Mouse (Mus musculus): ENCODE results near the gene Vav3. TPM values are rescaled to one million over a fixed set of nuclear protein-coding genes. Genes with fewer than 3 reads are reported as not detected.

The Vav3 gene
- total and polyA plus RNA-seq, 3 experiments, result 0.08 TPM; not detected in 2

DNA sequence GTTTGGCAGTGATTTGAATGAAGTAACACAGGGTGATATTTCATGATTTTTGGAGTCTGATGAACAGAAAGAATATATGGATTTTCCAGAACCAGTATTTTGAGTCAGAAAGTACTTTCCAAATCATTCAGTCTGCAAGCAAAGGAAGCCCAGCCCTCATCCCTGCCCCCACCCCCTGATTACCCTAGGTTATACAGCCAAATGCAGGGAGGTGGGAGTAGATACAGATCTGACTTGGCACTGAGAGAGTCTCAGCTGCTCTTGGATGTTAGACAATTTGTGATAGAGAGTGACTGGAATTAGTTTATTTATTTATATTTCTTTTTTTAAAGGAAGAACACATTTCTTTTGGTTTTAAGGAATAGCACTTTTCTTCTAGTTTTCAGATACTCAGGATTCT, 18.2 kb upstream of the Vav3 start:
- H3K4me3 ChIP-seq (replicated peaks in 1 of 3; ENCODE audit: low read depth in 2 of 3, low read length in 2 of 3, poor library complexity in 1 of 3), result no peak overlapping the region
- H3K36me3 ChIP-seq (replicated peaks in 1 of 2; ENCODE audit: control insufficient read depth in 1 of 2, insufficient read depth in 1 of 2, low read length in 1 of 2), result no peaks in the 10 kb centered on the region
- H3K4me2 ChIP-seq (ENCODE audit: insufficient read depth, low read depth, poor library complexity, severe bottlenecking), result no peak overlapping the region
- no peaks in the 10 kb centered on the region for H3K27me3 ChIP-seq (replicated peaks)
- no peak for TF ChIP-seq SIN3A (IDR thresholded peaks at IDR 0.05; ENCODE audit: low read length)
- H3K4me1 ChIP-seq (ENCODE audit: control insufficient read depth in 1 of 2, insufficient read depth in 2 of 2), result peaks cover 0 to 5% of the 10 kb centered on the region in 2 experiments; a peak in 1 of 4 replicates
- dilution Hi-C loops (cut with MboI; ENCODE audit: extremely low pct_ligation_motif_present, extremely low pct_unique_long_range_greater_than_20kb, low sequenced_read_pairs), result no loop called here
- no peak for DNase-seq (ENCODE audit: extremely low read depth)
- H3K9me3 ChIP-seq (replicated peaks; ENCODE audit: low read length), result no peaks in the 10 kb centered on the region
- H3K79me2 ChIP-seq (replicated peaks; ENCODE audit: control insufficient read depth, extremely low read depth, insufficient read depth, poor library complexity, severe bottlenecking), result no peaks in the 10 kb centered on the region
- H3K9ac ChIP-seq (ENCODE audit: insufficient read depth, low read depth), result no peak overlapping the region
- in situ Hi-C loops (cut with MboI; ENCODE audit: low pct_ligation_motif_present, low pct_unique_long_range_greater_than_20kb, low sequenced_read_pairs), result no loop called here
- no peak overlapping the region for H3K27ac ChIP-seq (ENCODE audit: insufficient read depth, low read depth)

DNA sequence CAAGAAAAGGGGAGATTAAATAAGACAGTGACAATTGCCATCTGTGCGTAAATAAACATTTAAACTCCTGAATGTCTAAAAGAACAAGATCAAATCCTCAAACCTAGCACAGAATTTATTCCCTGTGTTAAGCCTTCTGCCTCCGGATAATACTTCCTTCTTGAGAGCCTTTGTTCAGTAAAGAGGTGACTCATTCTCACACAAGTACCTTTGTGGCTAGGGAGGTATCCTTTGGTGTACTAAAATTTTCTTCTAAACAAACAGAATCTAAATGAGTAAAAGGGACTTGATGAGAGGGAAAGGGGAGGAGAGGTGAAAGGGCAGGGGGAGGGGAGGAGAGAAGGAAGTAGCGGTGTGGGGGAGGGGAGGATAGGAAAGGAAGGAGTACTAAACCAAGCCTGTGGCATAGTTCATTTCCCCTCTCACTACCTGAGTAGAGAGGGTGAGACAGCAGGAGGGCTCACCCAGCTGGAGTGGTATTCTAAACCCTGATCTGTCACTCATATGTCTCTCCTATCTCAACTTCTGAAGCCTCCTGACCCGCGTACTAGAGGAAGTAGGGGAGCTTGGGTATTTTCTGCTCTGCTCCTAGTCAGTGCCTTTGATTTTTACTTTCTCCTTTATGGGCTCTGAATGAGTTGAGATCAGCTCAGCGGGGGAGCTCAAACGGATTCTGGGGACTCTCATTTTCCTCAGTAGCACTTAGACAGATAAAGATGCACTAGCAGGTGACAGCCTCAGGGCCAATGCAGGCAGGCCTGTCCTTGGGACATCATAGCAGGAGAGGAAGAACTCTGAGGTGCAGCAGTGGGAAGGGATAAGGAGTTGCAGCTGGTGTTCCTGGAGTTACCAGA, 16.8 kb upstream of the Vav3 start:
- H3K4me3 ChIP-seq (replicated peaks in 1 of 3; ENCODE audit: low read depth in 2 of 3, low read length in 2 of 3, poor library complexity in 1 of 3), result no peak overlapping the region
- no peaks in the 10 kb centered on the region for H3K36me3 ChIP-seq (replicated peaks in 1 of 2; ENCODE audit: control insufficient read depth in 1 of 2, insufficient read depth in 1 of 2, low read length in 1 of 2)
- no peak for TF ChIP-seq MAFK (IDR thresholded peaks at IDR 0.05; ENCODE audit: insufficient replicate concordance, low read length)
- TF ChIP-seq POLR2A (IDR thresholded peaks at IDR 0.05; ENCODE audit: low read depth, low read length), result no peak
- TF ChIP-seq POLR2AphosphoS2 (IDR thresholded peaks at IDR 0.05; ENCODE audit: low read depth, low read length), result no peak
- TF ChIP-seq USF1 (IDR thresholded peaks at IDR 0.05; ENCODE audit: low read depth, low read length), result no peak
- TF ChIP-seq TBP (conservative IDR thresholded peaks at IDR 0.05; ENCODE audit: low read depth, low read length), result no peak
- TF ChIP-seq E2F4 (IDR thresholded peaks at IDR 0.05; ENCODE audit: insufficient replicate concordance, low read depth, low read length), result no peak
- H3K9ac ChIP-seq (ENCODE audit: insufficient read depth, low read depth), result no peak overlapping the region
- no peaks in the 10 kb centered on the region for H3K9me3 ChIP-seq (replicated peaks; ENCODE audit: low read length)
- DNase-seq (ENCODE audit: extremely low read depth), result peak; percentile 5
- dilution Hi-C loops (cut with MboI; ENCODE audit: extremely low pct_ligation_motif_present, extremely low pct_unique_long_range_greater_than_20kb, low sequenced_read_pairs), result no loop called here
- H3K27me3 ChIP-seq (replicated peaks), result no peaks in the 10 kb centered on the region
- no peak overlapping the region for H3K4me2 ChIP-seq (ENCODE audit: insufficient read depth, low read depth, poor library complexity, severe bottlenecking)
- H3K79me2 ChIP-seq (replicated peaks; ENCODE audit: control insufficient read depth, extremely low read depth, insufficient read depth, poor library complexity, severe bottlenecking), result no peaks in the 10 kb centered on the region
- H3K4me1 ChIP-seq (ENCODE audit: control insufficient read depth in 1 of 2, insufficient read depth in 2 of 2), result peaks cover 0 to 5% of the 10 kb centered on the region in 2 experiments; a peak in 1 of 4 replicates
- in situ Hi-C loops (cut with MboI; ENCODE audit: low pct_ligation_motif_present, low pct_unique_long_range_greater_than_20kb, low sequenced_read_pairs), result no loop called here
- no peak overlapping the region for H3K27ac ChIP-seq (ENCODE audit: insufficient read depth, low read depth)

DNA sequence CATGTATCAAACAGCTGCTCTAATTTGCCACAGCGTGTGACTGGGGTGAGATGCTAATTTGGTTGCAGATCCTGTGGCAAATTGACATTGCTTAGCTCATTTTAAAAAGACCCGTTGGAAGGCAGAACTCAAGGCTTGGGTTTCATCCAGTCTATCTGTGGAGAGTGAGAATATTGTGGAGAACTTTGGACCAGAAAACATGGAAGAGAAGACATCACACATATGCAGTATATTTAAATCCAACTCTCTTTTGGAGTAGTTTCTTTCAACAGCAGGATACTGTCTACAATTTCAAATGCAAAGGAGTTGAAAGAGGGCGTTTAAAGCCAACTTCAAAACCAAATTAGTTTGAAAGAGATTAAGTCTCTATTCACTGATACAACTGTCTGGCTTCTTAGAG, 13.3 kb upstream of the Vav3 start:
- DNase-seq (ENCODE audit: extremely low read depth), result no peak
- Histone ChIP-seq H3K27ac (ENCODE audit: insufficient read depth, low read depth) (no peak overlapping the region), H3K36me3 (replicated peaks in 1 of 2; ENCODE audit: control insufficient read depth in 1 of 2, insufficient read depth in 1 of 2, low read length in 1 of 2) (no peaks in the 10 kb centered on the region), H3K9ac (ENCODE audit: insufficient read depth, low read depth) (no peak overlapping the region), H3K4me1 (ENCODE audit: control insufficient read depth in 1 of 2, insufficient read depth in 2 of 2) (peaks cover 0 to 5% of the 10 kb centered on the region in 2 experiments; a peak in 1 of 4 replicates), H3K79me2 (replicated peaks; ENCODE audit: control insufficient read depth, extremely low read depth, insufficient read depth, poor library complexity, severe bottlenecking) (no peaks in the 10 kb centered on the region), H3K4me3 (replicated peaks in 1 of 3; ENCODE audit: low read depth in 2 of 3, low read length in 2 of 3, poor library complexity in 1 of 3) (no peak overlapping the region), H3K9me3 (replicated peaks; ENCODE audit: low read length) (no peaks in the 10 kb centered on the region), H3K4me2 (ENCODE audit: insufficient read depth, low read depth, poor library complexity, severe bottlenecking) (no peak overlapping the region), H3K27me3 (replicated peaks) (no peaks in the 10 kb centered on the region)
- dilution Hi-C loops (cut with MboI; ENCODE audit: extremely low pct_ligation_motif_present, extremely low pct_unique_long_range_greater_than_20kb, low sequenced_read_pairs) (no loop called here), in situ Hi-C loops (cut with MboI; ENCODE audit: low pct_ligation_motif_present, low pct_unique_long_range_greater_than_20kb, low sequenced_read_pairs) (no loop called here)
- TF ChIP-seq MYC (IDR thresholded peaks at IDR 0.05; ENCODE audit: low read depth, low read length) (no peak), ZMIZ1 (IDR thresholded peaks at IDR 0.05; ENCODE audit: low read depth, low read length) (no peak), IRF4 (IDR thresholded peaks at IDR 0.05; ENCODE audit: low read depth, low read length) (no peak)
